Mouse (Mus musculus): ENCODE measurements around the gene Iqcm. TPM values are rescaled to one million over a fixed set of nuclear protein-coding genes. Genes with fewer than 3 reads are reported as not detected.

The Iqcm gene
- polyA plus RNA-seq, 1 experiment, result not detected

GRCm38 (mm10) chr8:75509299-75509698, 60.8 kb downstream of the Iqcm start:
- H3ac ChIP-seq (ENCODE audit: control insufficient read depth, insufficient read length), result no peak overlapping the region
- no peaks in the 10 kb centered on the region for H3K36me3 ChIP-seq (ENCODE audit: control insufficient read depth, insufficient read depth)
- H3K79me2 ChIP-seq (ENCODE audit: control insufficient read depth, insufficient read depth), result no peaks in the 10 kb centered on the region
- no peaks in the 10 kb centered on the region for H3K27me3 ChIP-seq (ENCODE audit: control insufficient read depth, insufficient read depth, insufficient read length)
- TF ChIP-seq TCF3 (IDR thresholded peaks at IDR 0.05; ENCODE audit: insufficient read length, low read depth) (no peak), MYOD1 (IDR thresholded peaks at IDR 0.05; ENCODE audit: control insufficient read depth in 1 of 3, insufficient read length in 2 of 3, low read depth in 2 of 3) (no peak), MYOG (IDR thresholded peaks at IDR 0.05; ENCODE audit: control insufficient read depth in 1 of 3, insufficient read depth in 1 of 3, insufficient read length in 2 of 3, low read depth in 2 of 3) (no peak), POLR2A (IDR thresholded peaks at IDR 0.05; ENCODE audit: insufficient read length, low read depth) (no peak), SRF (IDR thresholded peaks at IDR 0.05; ENCODE audit: control insufficient read depth, insufficient read length, low read depth) (no peak), POLR2AphosphoS2 (IDR thresholded peaks at IDR 0.05; ENCODE audit: insufficient read length, low read depth) (no peak), E2F4 (IDR thresholded peaks at IDR 0.05; ENCODE audit: insufficient read depth) (no peak), REST (IDR thresholded peaks at IDR 0.05; ENCODE audit: insufficient read depth, insufficient read length) (no peak), USF1 (IDR thresholded peaks at IDR 0.05; ENCODE audit: low read depth) (no peak), TCF12 (IDR thresholded peaks at IDR 0.05; ENCODE audit: insufficient read depth, poor library complexity, severe bottlenecking) (no peak), MAX (IDR thresholded peaks at IDR 0.05; ENCODE audit: low read depth) (no peak)
- no peak overlapping the region for H3K4me2 ChIP-seq (ENCODE audit: low read depth)
- no peak overlapping the region for H3K4me3 ChIP-seq

- TF ChIP-seq POLR2AphosphoS2 (IDR thresholded peaks at IDR 0.05; ENCODE audit: insufficient read length, low read depth), result no peak
- no peak for TF ChIP-seq USF1 (IDR thresholded peaks at IDR 0.05; ENCODE audit: low read depth)
- TF ChIP-seq CEBPB (IDR thresholded peaks at IDR 0.05; ENCODE audit: insufficient read depth, poor library complexity, severe bottlenecking), result no peak
- TF ChIP-seq TCF12 (IDR thresholded peaks at IDR 0.05; ENCODE audit: insufficient read depth, poor library complexity, severe bottlenecking), result no peak
- TF ChIP-seq E2F4 (IDR thresholded peaks at IDR 0.05; ENCODE audit: insufficient read depth), result no peak
- TF ChIP-seq SRF (IDR thresholded peaks at IDR 0.05; ENCODE audit: control insufficient read depth, insufficient read length, low read depth), result no peak
- no peak for TF ChIP-seq TCF3 (IDR thresholded peaks at IDR 0.05; ENCODE audit: insufficient read length, low read depth)
- TF ChIP-seq MYOG (IDR thresholded peaks at IDR 0.05; ENCODE audit: control insufficient read depth in 1 of 3, insufficient read depth in 1 of 3, insufficient read length in 2 of 3, low read depth in 2 of 3), result no peak
- no peak for TF ChIP-seq MAX (IDR thresholded peaks at IDR 0.05; ENCODE audit: low read depth)
- no peak for TF ChIP-seq POLR2A (IDR thresholded peaks at IDR 0.05; ENCODE audit: insufficient read length, low read depth)
- no peak for TF ChIP-seq MYOD1 (IDR thresholded peaks at IDR 0.05; ENCODE audit: control insufficient read depth in 1 of 3, insufficient read length in 2 of 3, low read depth in 2 of 3)
- TF ChIP-seq REST (IDR thresholded peaks at IDR 0.05; ENCODE audit: insufficient read depth, insufficient read length), result no peak
- Histone ChIP-seq H3K79me2 (ENCODE audit: control insufficient read depth, insufficient read depth) (no peaks in the 10 kb centered on the region), H3K27me3 (ENCODE audit: control insufficient read depth, insufficient read depth, insufficient read length) (no peaks in the 10 kb centered on the region), H3K4me2 (ENCODE audit: low read depth) (no peak overlapping the region), H3ac (ENCODE audit: control insufficient read depth, insufficient read length) (no peak overlapping the region), H3K4me3 (no peak overlapping the region), H3K36me3 (ENCODE audit: control insufficient read depth, insufficient read depth) (no peaks in the 10 kb centered on the region)
Observed at GRCm38 (mm10) chr8:75513786-75514185, 65.3 kb downstream of the Iqcm start.

GRCm38 (mm10) chr8:75549284-75549683, 100.8 kb downstream of the Iqcm start:
- Histone ChIP-seq H3K79me2 (ENCODE audit: control insufficient read depth, insufficient read depth) (no peaks in the 10 kb centered on the region), H3K36me3 (ENCODE audit: control insufficient read depth, insufficient read depth) (no peaks in the 10 kb centered on the region), H3K4me3 (no peak overlapping the region), H3K4me2 (ENCODE audit: low read depth) (no peak overlapping the region), H3K27me3 (ENCODE audit: control insufficient read depth, insufficient read depth, insufficient read length) (no peaks in the 10 kb centered on the region), H3ac (ENCODE audit: control insufficient read depth, insufficient read length) (no peak overlapping the region)
- TF ChIP-seq SRF (IDR thresholded peaks at IDR 0.05; ENCODE audit: control insufficient read depth, insufficient read length, low read depth), result no peak
- TF ChIP-seq TCF3 (IDR thresholded peaks at IDR 0.05; ENCODE audit: insufficient read length, low read depth), result no peak
- TF ChIP-seq MAX (IDR thresholded peaks at IDR 0.05; ENCODE audit: low read depth), result no peak
- TF ChIP-seq USF1 (IDR thresholded peaks at IDR 0.05; ENCODE audit: low read depth), result no peak
- no peak for TF ChIP-seq MYOG (IDR thresholded peaks at IDR 0.05; ENCODE audit: control insufficient read depth in 1 of 3, insufficient read depth in 1 of 3, insufficient read length in 2 of 3, low read depth in 2 of 3)
- TF ChIP-seq CEBPB (IDR thresholded peaks at IDR 0.05; ENCODE audit: insufficient read depth, poor library complexity, severe bottlenecking), result no peak
- no peak for TF ChIP-seq POLR2A (IDR thresholded peaks at IDR 0.05; ENCODE audit: insufficient read length, low read depth)
- TF ChIP-seq E2F4 (IDR thresholded peaks at IDR 0.05; ENCODE audit: insufficient read depth), result no peak
- TF ChIP-seq REST (IDR thresholded peaks at IDR 0.05; ENCODE audit: insufficient read depth, insufficient read length), result no peak
- no peak for TF ChIP-seq TCF12 (IDR thresholded peaks at IDR 0.05; ENCODE audit: insufficient read depth, poor library complexity, severe bottlenecking)
- no peak for TF ChIP-seq MYOD1 (IDR thresholded peaks at IDR 0.05; ENCODE audit: control insufficient read depth in 1 of 3, insufficient read length in 2 of 3, low read depth in 2 of 3)
- no peak for TF ChIP-seq POLR2AphosphoS2 (IDR thresholded peaks at IDR 0.05; ENCODE audit: insufficient read length, low read depth)

GRCm38 (mm10) chr8:75596281-75596680, 147.8 kb downstream of the Iqcm start:
- H3ac ChIP-seq (ENCODE audit: control insufficient read depth, insufficient read length), result no peak overlapping the region
- no peaks in the 10 kb centered on the region for H3K79me2 ChIP-seq (ENCODE audit: control insufficient read depth, insufficient read depth)
- no peaks in the 10 kb centered on the region for H3K36me3 ChIP-seq (ENCODE audit: control insufficient read depth, insufficient read depth)
- TF ChIP-seq USF1 (IDR thresholded peaks at IDR 0.05; ENCODE audit: low read depth), result no peak
- TF ChIP-seq TCF12 (IDR thresholded peaks at IDR 0.05; ENCODE audit: insufficient read depth, poor library complexity, severe bottlenecking), result no peak
- no peak overlapping the region for H3K4me2 ChIP-seq (ENCODE audit: low read depth)
- H3K4me3 ChIP-seq, result no peak overlapping the region
- H3K27me3 ChIP-seq (ENCODE audit: control insufficient read depth, insufficient read depth, insufficient read length), result no peaks in the 10 kb centered on the region

GRCm38 (mm10) chr8:75642958-75643357, 194.5 kb downstream of the Iqcm start:
- Histone ChIP-seq H3ac (ENCODE audit: control insufficient read depth, insufficient read length) (no peak overlapping the region), H3K4me2 (ENCODE audit: low read depth) (no peak overlapping the region)
- TF ChIP-seq MYOG (IDR thresholded peaks at IDR 0.05; ENCODE audit: control insufficient read depth in 1 of 3, insufficient read depth in 1 of 3, insufficient read length in 2 of 3, low read depth in 2 of 3) (no peak), USF1 (IDR thresholded peaks at IDR 0.05; ENCODE audit: low read depth) (no peak), POLR2A (IDR thresholded peaks at IDR 0.05; ENCODE audit: insufficient read length, low read depth) (no peak), E2F4 (IDR thresholded peaks at IDR 0.05; ENCODE audit: insufficient read depth) (no peak), SRF (IDR thresholded peaks at IDR 0.05; ENCODE audit: control insufficient read depth, insufficient read length, low read depth) (no peak), MAX (IDR thresholded peaks at IDR 0.05; ENCODE audit: low read depth) (no peak), MYOD1 (IDR thresholded peaks at IDR 0.05; ENCODE audit: control insufficient read depth in 1 of 3, insufficient read length in 2 of 3, low read depth in 2 of 3) (no peak), TCF12 (IDR thresholded peaks at IDR 0.05; ENCODE audit: insufficient read depth, poor library complexity, severe bottlenecking) (no peak), REST (IDR thresholded peaks at IDR 0.05; ENCODE audit: insufficient read depth, insufficient read length) (no peak), CEBPB (IDR thresholded peaks at IDR 0.05; ENCODE audit: insufficient read depth, poor library complexity, severe bottlenecking) (no peak), TCF3 (IDR thresholded peaks at IDR 0.05; ENCODE audit: insufficient read length, low read depth) (no peak), POLR2AphosphoS2 (IDR thresholded peaks at IDR 0.05; ENCODE audit: insufficient read length, low read depth) (no peak)

More at GRCm38 (mm10) chr8:75642958-75643357, 194.5 kb downstream of the Iqcm start:
- Histone ChIP-seq H3K79me2 (ENCODE audit: control insufficient read depth, insufficient read depth) (no peaks in the 10 kb centered on the region), H3K4me3 (no peak overlapping the region), H3K27me3 (ENCODE audit: control insufficient read depth, insufficient read depth, insufficient read length) (no peaks in the 10 kb centered on the region), H3K36me3 (ENCODE audit: control insufficient read depth, insufficient read depth) (no peaks in the 10 kb centered on the region)
